Mouse (Mus musculus): ENCODE results near the gene Yy1. TPM values are rescaled to one million over a fixed set of nuclear protein-coding genes. Genes with fewer than 3 reads are reported as not detected.
"Not testable (repeated sequence)": the region's sequence is repeated elsewhere in the genome, so short reads cannot be mapped to it uniquely, and the experiment has no call there.

Gene Yy1
- polyA plus RNA-seq, 1 experiment from 2014 or later: 6.6 TPM

DNA sequence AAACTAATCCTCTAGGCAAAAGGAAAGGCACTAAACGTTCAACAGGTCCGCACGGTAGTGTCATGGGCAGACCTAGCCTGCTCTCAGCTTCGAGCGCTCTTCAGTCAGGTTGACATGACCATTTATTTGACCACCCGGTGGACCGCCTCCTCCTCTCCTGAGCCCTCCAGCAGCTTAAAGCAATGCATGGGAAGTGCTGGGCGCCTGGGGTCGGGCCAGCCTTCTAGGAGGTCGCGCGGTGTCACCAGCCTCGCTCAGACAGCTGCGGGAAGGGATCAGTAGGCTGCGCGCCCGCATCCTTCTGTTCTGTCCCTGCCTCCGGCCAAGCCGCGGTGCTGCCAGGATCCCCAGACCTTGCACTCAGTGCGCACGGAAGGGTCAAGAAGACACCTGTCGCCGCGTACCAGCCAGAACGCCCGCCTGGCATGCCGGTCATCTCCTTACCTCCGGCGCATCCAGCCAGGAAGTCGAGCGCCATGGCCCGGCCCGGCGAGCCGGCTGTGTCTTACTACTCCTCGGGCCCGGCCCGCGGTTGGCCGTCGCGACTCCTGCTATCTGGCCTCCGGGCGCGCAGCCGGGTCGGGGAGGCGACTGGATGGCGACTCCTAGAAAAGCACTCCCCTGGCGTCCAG, 42.6 kb downstream of the Yy1 start:
- Histone ChIP-seq H3K9me3 (replicated peaks; ENCODE audit: control insufficient read depth, low read length) (no peaks in the 10 kb centered on the region), H3K4me1 (ENCODE audit: control insufficient read depth, low read depth, low read length) (peaks cover 21% of the 10 kb centered on the region), H3K4me2 (ENCODE audit: low read depth, low read length) (peak overlapping the region; percentile 99), H3K4me3 (ENCODE audit: low read depth, low read length) (peak overlapping the region; percentile 69), H3K27ac (ENCODE audit: low read length) (peak overlapping the region; percentile 37; the same call in 1 of the 2 replicates), H3K9ac (ENCODE audit: low read depth, low read length) (peak overlapping the region; percentile 67), H3K27me3 (ENCODE audit: control insufficient read depth, insufficient read depth, low read depth, low read length) (peaks cover 3% of the 10 kb centered on the region; the same call in 1 of the 2 replicates), H3K36me3 (ENCODE audit: control insufficient read depth, insufficient read depth) (no peaks in the 10 kb centered on the region)
- 5% methylated on average over 51 of the region's 51 CpGs for WGBS (ENCODE audit: insufficient replicate concordance)
- peak; percentile 1; the same call in 1 of the 2 replicates for ATAC-seq (ENCODE audit: low read depth)

DNA sequence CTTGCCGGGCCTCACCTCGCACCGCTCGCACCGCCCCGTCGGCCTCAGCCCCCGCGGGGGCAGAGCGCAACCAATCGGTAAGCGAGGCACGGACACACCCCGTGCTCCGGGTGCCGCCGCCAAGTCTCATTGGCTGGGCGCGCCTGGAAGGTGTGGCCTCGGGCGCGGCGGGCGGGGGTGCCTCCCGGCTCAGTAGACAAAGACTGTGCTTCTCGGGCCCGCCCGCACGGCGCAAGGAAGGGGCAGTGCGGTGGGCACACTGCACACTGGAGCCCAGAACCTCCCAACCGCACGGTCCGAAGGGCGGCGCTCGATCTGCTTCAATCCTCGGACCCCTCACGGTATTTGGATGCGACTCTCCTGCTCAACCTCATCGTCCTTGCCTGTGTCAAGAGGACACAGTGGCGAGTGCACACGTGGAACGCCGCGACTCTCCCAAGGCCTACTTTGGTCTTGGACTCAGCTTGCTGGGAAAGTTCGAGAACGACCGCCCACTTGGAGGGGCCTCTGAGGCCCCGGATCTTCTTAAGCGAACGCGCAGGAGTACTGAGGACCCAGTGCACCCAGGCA, 43.2 kb downstream of the Yy1 start, which contains the start of the genes Slc25a29 and Slc25a47:
TSS of gene Slc25a29 (minus strand) at position 44 of the 570 bp plus-strand sequence.
TSS of gene Slc25a47 (plus strand) at position 207 of the 570 bp plus-strand sequence.
- ATAC-seq (ENCODE audit: low read depth): peak; percentile 99
- WGBS (ENCODE audit: insufficient replicate concordance): under 1% methylated on average over 53 of the region's 53 CpGs
- H3K27ac ChIP-seq (ENCODE audit: low read length): peak within 1 kb of the TSS; percentile 37

DNA sequence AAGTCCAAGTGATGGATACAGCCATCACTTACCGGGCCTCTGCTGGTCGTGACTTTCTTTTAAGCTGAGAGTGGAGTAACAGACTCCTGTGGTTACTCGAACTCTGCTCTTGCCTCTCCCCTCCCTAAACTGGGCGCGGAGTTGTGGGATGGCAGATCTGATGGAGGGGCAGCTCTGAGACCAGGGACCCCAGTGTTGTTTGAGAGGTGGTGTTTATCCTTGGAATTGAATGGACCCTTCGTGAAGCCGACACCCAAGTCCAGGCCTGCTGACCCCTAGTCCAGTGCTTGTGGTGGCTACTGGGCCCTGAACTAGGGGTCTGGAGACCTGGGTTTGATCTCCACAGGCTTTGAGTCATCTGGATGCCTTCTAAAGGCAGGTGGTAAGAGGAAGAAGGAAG, 43.9 kb downstream of the Yy1 start:
- peaks cover 3% of the 10 kb centered on the region; the same call in 1 of the 2 replicates for H3K27me3 ChIP-seq (ENCODE audit: control insufficient read depth, insufficient read depth, low read depth, low read length)
- H3K9ac ChIP-seq (ENCODE audit: low read depth, low read length): peak overlapping the region; percentile 72
- no peak overlapping the region; the same call in 1 of the 2 replicates for H3K27ac ChIP-seq (ENCODE audit: low read length)
- no peaks in the 10 kb centered on the region for H3K9me3 ChIP-seq (replicated peaks; ENCODE audit: control insufficient read depth, low read length)
- peak overlapping the region; percentile 69 for H3K4me3 ChIP-seq (ENCODE audit: low read depth, low read length)
- H3K4me2 ChIP-seq (ENCODE audit: low read depth, low read length): peak overlapping the region; percentile 99
- no peak for ATAC-seq (ENCODE audit: low read depth)
- WGBS (ENCODE audit: insufficient replicate concordance): 31% methylated on average over 7 of the region's 7 CpGs
- H3K36me3 ChIP-seq (ENCODE audit: control insufficient read depth, insufficient read depth): no peaks in the 10 kb centered on the region
- peaks cover 21% of the 10 kb centered on the region for H3K4me1 ChIP-seq (ENCODE audit: control insufficient read depth, low read depth, low read length)

More for the DNA sequence above, 43.2 kb downstream of the Yy1 start, which contains the start of the genes Slc25a29 and Slc25a47:
- Histone ChIP-seq H3K4me3 (ENCODE audit: low read depth, low read length) (peak within 1 kb of the TSS; percentile 69), H3K9ac (ENCODE audit: low read depth, low read length) (peak within 1 kb of the TSS; percentile 72), H3K4me2 (ENCODE audit: low read depth, low read length) (peak within 1 kb of the TSS; percentile 99), H3K27me3 (ENCODE audit: control insufficient read depth, insufficient read depth, low read depth, low read length) (peaks cover 3% of the 10 kb centered on the region; the same call in 1 of the 2 replicates), H3K4me1 (ENCODE audit: control insufficient read depth, low read depth, low read length) (peaks cover 21% of the 10 kb centered on the region), H3K9me3 (replicated peaks; ENCODE audit: control insufficient read depth, low read length) (no peaks in the 10 kb centered on the region), H3K36me3 (ENCODE audit: control insufficient read depth, insufficient read depth) (no peaks in the 10 kb centered on the region)

DNA sequence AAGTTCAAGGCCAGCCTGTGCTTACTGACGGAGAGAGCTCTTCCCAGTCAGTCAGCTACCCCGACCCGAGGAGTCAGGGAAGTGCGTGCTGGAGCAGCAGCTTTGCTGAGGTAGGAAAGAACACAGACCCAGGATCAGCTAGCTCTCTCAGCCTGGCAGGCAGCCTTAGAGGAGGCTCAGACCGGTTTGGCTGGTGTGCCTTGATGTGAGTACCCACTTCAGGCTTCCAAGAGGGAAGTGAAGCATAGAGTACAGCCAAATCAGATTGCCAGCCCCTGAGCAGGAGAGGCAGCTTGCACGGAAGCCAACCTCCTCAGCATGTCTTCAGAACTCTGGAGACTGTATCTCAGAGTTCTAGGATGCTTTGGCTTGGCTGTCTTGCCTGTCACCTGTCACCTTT, 48.4 kb downstream of the Yy1 start:
- Histone ChIP-seq H3K27ac (ENCODE audit: low read length) (no peak overlapping the region), H3K27me3 (ENCODE audit: control insufficient read depth, insufficient read depth, low read depth, low read length) (no peaks in the 10 kb centered on the region), H3K4me1 (ENCODE audit: control insufficient read depth, low read depth, low read length) (peaks cover 9% of the 10 kb centered on the region), H3K4me3 (ENCODE audit: low read depth, low read length) (no peak overlapping the region), H3K9me3 (replicated peaks; ENCODE audit: control insufficient read depth, low read length) (no peaks in the 10 kb centered on the region), H3K36me3 (ENCODE audit: control insufficient read depth, insufficient read depth) (peaks cover 3% of the 10 kb centered on the region; the same call in 1 of the 2 replicates), H3K9ac (ENCODE audit: low read depth, low read length) (no peak overlapping the region), H3K4me2 (ENCODE audit: low read depth, low read length) (no peak overlapping the region)
- no peak for ATAC-seq (ENCODE audit: low read depth)
- WGBS (ENCODE audit: insufficient replicate concordance): 81% methylated on average over 6 of the region's 6 CpGs

DNA sequence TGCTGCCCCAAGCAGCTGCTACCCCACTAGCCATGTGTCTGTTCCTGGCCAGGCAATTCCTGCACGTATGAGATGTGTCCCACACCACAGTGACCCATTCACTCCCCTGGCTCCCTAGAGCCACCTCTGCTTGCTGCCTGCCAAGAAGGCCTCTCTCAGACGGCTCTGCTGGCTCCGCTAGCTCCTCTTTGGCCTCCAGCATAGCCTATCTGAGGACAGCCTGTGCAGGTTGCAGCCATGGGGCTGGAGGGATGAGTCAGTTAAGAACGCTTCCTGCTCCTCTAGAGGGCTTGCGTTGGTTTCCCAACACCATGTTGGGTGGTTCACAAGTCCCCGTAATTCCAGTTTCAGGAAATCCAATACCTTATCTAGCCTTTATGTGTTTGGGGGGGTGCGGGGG, 49.9 kb downstream of the Yy1 start:
- H3K36me3 ChIP-seq (ENCODE audit: control insufficient read depth, insufficient read depth): peaks cover 3% of the 10 kb centered on the region; the same call in 1 of the 2 replicates
- 69% methylated on average over 7 of the region's 7 CpGs for WGBS (ENCODE audit: insufficient replicate concordance)

DNA sequence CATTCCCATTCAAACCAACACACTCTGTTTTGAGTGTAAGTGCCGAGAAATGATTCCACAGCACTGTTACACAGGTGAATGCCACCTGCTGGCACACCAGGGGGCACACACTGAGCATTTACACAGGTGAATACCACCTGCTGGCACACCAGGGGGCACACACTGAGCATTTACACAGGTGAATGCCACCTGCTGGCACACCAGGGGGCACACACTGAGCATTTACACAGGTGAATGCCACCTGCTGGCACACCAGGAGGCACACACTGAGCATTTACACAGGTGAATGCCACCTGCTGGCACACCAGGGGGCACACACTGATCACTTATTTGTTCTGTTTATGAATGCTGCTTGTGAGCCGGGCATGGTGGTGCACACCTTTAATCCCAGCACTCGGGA, 55.3 kb downstream of the Yy1 start:
- not testable (repeated sequence) for ATAC-seq (ENCODE audit: low read depth); H3K27me3 ChIP-seq (ENCODE audit: control insufficient read depth, insufficient read depth, low read depth, low read length); H3K4me2 ChIP-seq (ENCODE audit: low read depth, low read length); H3K4me3 ChIP-seq (ENCODE audit: low read depth, low read length); H3K9ac ChIP-seq (ENCODE audit: low read depth, low read length); H3K4me1 ChIP-seq (ENCODE audit: control insufficient read depth, low read depth, low read length); H3K36me3 ChIP-seq (ENCODE audit: control insufficient read depth, insufficient read depth); H3K9me3 ChIP-seq (replicated peaks; ENCODE audit: control insufficient read depth, low read length); H3K27ac ChIP-seq (ENCODE audit: low read length)
- WGBS (ENCODE audit: insufficient replicate concordance): 67% methylated on average over 3 of the region's 3 CpGs

More for the DNA sequence above, 49.9 kb downstream of the Yy1 start:
- Histone ChIP-seq H3K4me1 (ENCODE audit: control insufficient read depth, low read depth, low read length) (no peaks in the 10 kb centered on the region; the same call in 1 of the 2 replicates), H3K27ac (ENCODE audit: low read length) (no peak overlapping the region), H3K9ac (ENCODE audit: low read depth, low read length) (no peak overlapping the region), H3K4me3 (ENCODE audit: low read depth, low read length) (no peak overlapping the region), H3K4me2 (ENCODE audit: low read depth, low read length) (no peak overlapping the region), H3K9me3 (replicated peaks; ENCODE audit: control insufficient read depth, low read length) (no peaks in the 10 kb centered on the region), H3K27me3 (ENCODE audit: control insufficient read depth, insufficient read depth, low read depth, low read length) (no peaks in the 10 kb centered on the region)
- ATAC-seq (ENCODE audit: low read depth): no peak

DNA sequence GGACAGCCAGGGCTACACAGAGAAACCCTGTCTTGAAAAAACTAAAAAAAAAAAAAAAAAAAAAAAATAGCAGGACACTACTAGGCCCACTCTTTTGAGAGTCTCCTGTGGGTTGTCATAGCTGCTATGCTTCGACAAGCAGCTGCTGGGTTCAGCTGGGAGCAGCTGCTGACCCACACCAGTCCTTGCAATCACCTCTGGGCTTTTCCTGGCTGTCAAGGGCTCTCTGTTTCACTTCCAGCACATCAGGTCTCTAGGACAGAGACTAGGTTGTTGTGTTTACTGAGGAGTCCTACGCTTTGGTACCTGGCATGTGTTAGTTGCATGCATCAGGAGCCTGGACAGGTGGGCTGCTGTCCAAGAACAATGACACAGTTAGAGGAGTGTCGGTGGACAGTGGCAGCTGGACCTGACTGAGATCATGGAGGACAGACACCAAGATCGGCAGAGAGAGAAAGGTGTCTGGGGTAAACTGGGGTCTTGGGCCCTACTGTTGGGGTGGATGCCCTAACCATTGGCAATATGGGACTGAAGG, 56.8 kb downstream of the Yy1 start:
- ATAC-seq (ENCODE audit: low read depth): no peak
- Histone ChIP-seq H3K4me3 (ENCODE audit: low read depth, low read length) (no peak overlapping the region), H3K27ac (ENCODE audit: low read length) (peak overlapping the region; percentile 25), H3K9me3 (replicated peaks; ENCODE audit: control insufficient read depth, low read length) (no peaks in the 10 kb centered on the region), H3K27me3 (ENCODE audit: control insufficient read depth, insufficient read depth, low read depth, low read length) (no peaks in the 10 kb centered on the region), H3K4me1 (ENCODE audit: control insufficient read depth, low read depth, low read length) (no peaks in the 10 kb centered on the region; the same call in 1 of the 2 replicates), H3K9ac (ENCODE audit: low read depth, low read length) (no peak overlapping the region), H3K4me2 (ENCODE audit: low read depth, low read length) (no peak overlapping the region), H3K36me3 (ENCODE audit: control insufficient read depth, insufficient read depth) (no peaks in the 10 kb centered on the region; the same call in 1 of the 2 replicates)
- WGBS (ENCODE audit: insufficient replicate concordance): 66% methylated on average over 4 of the region's 4 CpGs

DNA sequence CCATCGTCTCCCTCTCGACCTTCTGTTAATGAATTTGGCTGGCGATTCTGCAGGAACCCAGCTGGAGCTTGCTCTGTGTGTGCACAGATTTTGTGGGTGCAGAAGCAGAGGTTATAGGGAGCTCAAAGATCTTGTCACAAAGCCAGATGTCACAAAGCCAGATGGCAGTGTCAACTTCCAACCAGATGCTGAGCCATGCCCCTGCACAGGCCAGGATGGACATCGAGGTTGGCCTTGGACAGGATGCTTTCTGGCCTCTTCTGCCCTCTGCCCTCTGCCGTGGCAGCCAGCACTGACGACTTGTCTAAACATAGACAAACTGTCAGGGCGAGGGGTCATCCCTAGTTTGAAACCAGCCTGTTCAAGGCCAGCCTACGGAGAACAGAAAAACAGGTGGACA, 57.4 kb downstream of the Yy1 start:
- no peak overlapping the region for H3K4me2 ChIP-seq (ENCODE audit: low read depth, low read length)
- 50% methylated on average over 8 of the region's 8 CpGs for WGBS (ENCODE audit: insufficient replicate concordance)
- H3K9me3 ChIP-seq (replicated peaks; ENCODE audit: control insufficient read depth, low read length): no peaks in the 10 kb centered on the region
- H3K27me3 ChIP-seq (ENCODE audit: control insufficient read depth, insufficient read depth, low read depth, low read length): no peaks in the 10 kb centered on the region
- no peak overlapping the region for H3K9ac ChIP-seq (ENCODE audit: low read depth, low read length)
- no peak overlapping the region for H3K4me3 ChIP-seq (ENCODE audit: low read depth, low read length)
- ATAC-seq (ENCODE audit: low read depth): peak; percentile 79
- no peaks in the 10 kb centered on the region; the same call in 1 of the 2 replicates for H3K4me1 ChIP-seq (ENCODE audit: control insufficient read depth, low read depth, low read length)
- no peaks in the 10 kb centered on the region; the same call in 1 of the 2 replicates for H3K36me3 ChIP-seq (ENCODE audit: control insufficient read depth, insufficient read depth)
- H3K27ac ChIP-seq (ENCODE audit: low read length): peak overlapping the region; percentile 25; the same call in 1 of the 2 replicates
